Mouse (Mus musculus) adrenal gland, postnatal 10 days (tissue): ENCODE data around the gene Lrrc17. TPM values are rescaled to one million over a fixed set of nuclear protein-coding genes. Genes with fewer than 3 reads are reported as not detected.

Experiments
- DNase-seq: peaks from one replicate; pipeline ENCODE4 v3.0.0; 2021; ENCODE audit warnings: mixed read lengths
- long read RNA-seq, 2 experiments: library from polyadenylated mRNA; stranded (forward); transcript quantifications; one replicate each; pipeline ENCODE4 v2.0.0; 2021
- total RNA-seq, 2 experiments: library from RNA; stranded (reverse); gene quantifications; 2 replicates each; pipeline ENCODE4 v1.2.3; 2021

Gene Lrrc17
- total RNA-seq, result 10 to 100 TPM; 11.0 to 12.0 TPM
- long read RNA-seq, experiment 1, transcript Lrrc17-201 (4 exons, 2,154 nt), result major isoform, 5 of 7 reads
- long read RNA-seq, experiment 1, partial matches to known transcripts, result 2 of 7 reads
- long read RNA-seq, experiment 1, other reads (novel, unspliced or antisense), result 0 of 7 reads
- long read RNA-seq, experiment 2, partial matches to known transcripts, result 0 of 4 reads
- long read RNA-seq, experiment 2, other reads (novel, unspliced or antisense), result 1 of 4 reads

DNA sequence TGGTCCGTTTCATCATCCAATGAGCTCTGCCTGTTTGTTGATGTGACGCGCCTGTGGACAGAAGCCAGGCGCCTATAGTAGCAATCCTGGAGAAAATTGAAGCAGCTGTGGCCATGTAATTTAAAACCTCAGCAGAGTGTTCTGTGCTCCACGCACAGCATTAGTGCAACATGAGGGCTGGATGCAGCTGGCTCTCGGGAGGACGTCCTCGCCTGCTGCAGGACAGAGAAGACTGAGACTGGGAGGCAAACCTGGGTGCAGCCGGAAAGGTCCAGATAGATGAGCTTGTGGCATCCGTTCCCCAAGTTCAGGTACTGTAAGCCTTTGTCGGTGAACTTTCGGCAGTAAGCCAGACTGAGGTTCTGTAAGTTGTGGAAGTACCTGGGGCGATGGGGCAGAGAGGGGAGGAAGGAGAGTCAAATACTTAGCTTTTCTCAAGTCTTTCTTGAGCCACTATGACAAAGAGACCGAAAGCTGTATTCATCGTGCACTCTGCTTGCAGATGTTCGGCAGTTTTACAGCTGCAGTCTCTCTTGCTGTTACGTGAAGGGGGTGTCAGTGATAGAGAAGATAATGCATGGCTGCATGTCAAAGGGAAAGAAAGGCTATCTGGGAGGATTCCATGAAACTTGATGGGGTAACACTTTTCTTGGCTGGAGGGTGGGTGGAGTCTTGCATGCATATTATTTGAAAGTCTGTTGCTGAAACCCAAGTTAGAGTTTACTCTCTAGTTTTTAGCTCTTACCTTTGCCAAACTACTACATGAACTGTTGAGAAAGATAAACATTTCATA, at the start of gene Lrrc17:
Lrrc17 (plus strand) TSS at position 151 of the 793 bp plus-strand sequence.
- DNase-seq, result peak; percentile 12

DNA sequence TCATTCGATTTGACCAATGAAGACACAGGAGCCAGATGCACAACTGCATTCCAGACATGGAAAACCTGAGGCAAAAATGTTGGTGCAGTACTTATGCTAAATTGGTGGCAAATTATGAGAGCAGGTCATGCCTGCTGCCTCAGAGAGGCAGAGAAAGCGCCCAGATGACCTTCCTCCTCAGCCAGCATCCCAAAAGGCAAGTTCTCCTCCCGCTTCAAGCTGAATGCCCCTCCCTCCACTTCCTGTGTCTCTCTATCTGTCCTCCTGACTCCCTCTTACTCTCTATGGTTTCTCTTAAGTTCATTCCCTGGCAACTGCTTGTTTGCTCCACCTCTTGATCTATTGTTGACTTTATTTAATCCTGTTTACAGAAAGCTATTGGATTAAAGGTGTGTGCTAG, 48.6 kb upstream of the Lrrc17 start:
- no peak for DNase-seq

DNA sequence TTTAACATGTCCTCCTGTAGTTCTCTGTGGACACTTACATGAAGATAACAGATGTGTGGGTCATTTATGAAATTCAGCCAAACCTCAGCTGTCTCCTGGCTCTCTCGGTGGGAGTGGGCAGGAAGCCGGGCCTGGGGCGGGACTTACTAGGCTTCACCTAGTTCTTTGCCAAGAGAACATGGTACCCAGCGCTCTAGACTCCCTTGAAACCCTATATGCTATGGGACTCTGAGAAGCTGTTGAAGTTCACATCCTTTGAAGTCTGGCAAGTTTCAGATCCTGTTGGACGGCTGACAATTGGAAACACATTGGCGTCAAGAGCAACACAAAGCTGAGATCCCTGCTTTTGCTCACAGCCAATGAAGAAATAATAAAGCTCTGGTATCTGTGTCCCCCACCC, 47.0 kb upstream of the Lrrc17 start:
- DNase-seq, result no peak

DNA sequence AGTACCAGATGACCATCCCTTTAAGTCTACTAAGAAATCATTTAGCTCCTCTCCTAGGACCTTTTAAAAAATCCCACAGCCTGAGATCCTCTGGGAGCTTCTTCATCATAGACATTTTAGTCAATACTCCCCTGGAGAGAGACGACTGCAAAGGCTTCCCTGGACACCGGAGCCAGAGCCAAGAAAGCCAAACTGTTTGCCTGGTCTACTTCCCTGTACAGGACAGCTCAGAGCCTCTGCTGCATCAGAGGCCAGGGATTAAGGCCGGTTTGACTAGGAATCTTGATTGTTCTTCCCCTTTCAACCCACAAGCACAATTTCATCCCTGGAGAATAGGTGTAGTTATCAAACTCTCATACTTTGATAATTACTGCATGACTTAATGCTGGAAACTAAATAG, 46.5 kb upstream of the Lrrc17 start:
- DNase-seq, result no peak

DNA sequence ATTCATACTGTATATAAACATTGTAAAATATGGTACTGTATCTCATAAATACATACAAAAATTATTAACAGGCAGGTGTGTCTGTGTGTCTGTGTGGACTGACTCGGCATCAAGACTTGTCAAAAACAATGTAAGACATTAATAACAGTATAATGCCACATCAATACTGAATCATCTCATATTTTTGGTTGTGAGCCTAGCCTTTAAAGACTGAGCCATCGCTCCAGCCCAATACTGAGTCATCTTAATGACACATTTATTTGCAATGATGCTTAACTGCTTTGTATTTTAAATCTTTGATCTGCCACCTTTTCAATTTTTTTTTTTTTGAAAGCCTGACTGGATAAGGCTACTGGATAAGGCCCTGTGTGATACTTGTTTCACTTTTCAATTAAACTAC, 44.9 kb upstream of the Lrrc17 start:
- DNase-seq, result no peak

DNA sequence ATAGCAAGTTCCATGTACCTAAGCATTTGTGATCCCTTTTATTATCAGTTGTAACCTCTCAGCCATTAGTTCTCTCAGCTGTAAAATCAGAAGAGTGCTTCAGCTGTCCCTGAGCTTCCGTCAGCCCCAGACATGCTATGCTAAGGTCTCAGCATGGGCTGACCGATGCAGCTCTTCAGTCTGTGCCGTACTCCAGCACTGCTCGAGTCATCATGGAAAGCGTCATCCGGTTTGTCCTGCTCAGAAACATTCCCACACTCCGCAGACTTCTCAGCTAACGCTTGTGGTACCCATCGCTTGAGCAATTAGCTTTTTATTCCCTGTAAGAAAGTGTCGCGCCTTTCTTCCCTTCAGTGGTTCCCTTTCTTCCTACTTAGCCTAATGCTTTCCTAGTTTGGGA, 44.4 kb upstream of the Lrrc17 start:
- no peak for DNase-seq

DNA sequence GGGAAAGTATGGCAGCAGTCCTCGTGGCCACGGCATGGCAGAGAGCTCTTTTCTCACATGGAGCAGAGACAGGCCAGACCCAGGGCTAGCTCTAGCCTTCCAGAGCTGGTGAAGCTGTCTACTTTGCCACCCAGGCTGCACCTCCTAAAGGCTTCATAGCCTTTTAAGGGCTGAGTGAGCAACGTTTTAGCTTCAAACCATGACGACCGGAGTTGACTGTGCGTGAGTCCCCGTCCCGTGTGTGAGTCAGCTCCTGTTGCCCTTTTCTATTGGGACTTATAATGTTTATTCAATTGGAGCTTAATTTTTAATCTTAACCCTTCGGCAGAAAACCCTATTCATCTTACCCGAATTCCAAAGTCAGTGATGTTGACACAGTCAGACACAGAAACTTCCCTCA, 43.2 kb upstream of the Lrrc17 start:
- DNase-seq, result no peak

DNA sequence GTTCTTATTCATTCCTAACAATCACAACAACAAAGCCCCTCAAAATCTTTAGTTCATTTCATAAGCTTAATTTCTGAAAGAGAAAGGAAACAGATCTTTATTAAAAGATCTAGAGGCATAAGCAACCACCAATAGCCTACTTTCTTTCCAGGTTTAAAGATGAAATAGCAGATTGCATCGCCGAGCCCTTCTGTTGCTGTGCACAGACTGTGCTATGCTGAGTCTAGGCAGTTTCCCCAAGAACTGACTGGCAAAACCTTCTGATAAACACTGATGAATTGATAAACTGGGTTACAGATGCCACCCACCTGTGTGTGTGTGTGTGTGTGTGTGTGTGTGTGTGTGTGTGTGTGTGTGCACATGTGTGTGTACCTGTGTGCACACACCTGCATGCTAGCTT, 42.4 kb upstream of the Lrrc17 start:
- DNase-seq, result no peak

DNA sequence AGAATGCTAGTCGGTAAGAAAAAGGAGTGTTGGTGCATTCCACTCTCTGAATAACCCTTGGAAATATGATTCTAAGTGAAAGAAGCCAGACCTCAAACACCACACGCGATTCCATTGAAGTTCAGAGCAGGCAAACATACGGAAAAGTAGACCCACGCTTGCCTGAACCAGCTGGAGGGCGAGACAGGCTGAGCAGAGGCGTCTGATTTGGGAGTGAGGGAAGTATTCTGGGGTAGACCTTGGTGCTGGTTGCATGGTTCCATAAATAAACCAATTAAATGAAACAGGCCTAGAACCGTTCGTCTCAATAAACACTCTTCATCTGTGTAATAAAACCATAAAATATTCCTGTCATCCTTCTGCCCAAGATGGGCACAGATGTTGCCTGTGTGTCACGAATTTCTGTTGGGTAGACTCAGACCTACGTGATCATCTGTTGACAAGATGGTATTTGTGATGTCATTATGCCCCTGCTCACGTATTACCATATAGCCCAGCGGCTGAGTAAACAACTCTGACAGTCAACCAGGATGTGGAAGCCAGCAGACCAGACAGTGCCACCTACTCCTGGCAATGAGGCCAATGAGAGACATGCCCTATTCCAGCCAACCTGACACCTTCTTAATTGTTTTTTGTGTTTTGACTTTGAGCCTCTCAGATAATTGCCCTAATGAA, 40.3 kb upstream of the Lrrc17 start:
- DNase-seq, result no peak

DNA sequence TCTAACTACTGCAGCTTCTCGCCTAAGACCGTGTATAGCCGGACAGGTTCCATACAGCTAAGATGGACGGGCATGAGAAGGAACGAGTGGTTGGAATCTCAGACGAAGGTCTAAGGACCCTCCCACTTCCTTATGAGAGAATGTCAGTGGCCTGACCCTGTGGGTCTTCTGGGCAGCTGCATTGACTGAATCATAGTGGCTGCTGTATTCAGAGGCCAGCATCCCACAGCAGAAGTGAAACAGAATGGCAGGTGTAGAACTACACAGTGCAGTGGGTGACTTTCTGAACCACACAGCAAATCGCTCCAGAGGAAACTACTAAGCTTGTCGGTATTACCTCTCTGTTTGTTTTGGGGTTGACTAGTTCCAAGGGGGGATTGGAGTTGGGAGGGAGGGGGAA, 38.2 kb upstream of the Lrrc17 start:
- DNase-seq, result no peak

DNA sequence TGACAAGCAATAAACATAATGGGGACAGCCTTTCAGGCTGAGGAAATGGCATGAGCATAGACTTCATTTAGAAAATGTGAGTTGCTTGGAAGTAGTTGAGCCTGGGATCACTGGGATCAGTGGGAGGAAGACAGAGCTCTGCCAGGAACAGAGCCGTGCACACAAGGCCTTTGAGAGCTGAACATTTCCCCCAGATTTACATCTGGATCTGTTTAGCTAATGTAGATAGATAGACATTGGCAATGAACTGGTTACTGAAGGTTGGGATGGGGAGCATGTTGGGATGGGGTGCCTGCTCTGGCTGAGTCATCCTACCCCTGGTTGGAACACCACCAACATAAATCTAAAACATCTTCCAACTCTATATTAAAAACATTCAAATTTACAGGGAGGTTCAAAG, 36.5 kb upstream of the Lrrc17 start:
- DNase-seq, result no peak

DNA sequence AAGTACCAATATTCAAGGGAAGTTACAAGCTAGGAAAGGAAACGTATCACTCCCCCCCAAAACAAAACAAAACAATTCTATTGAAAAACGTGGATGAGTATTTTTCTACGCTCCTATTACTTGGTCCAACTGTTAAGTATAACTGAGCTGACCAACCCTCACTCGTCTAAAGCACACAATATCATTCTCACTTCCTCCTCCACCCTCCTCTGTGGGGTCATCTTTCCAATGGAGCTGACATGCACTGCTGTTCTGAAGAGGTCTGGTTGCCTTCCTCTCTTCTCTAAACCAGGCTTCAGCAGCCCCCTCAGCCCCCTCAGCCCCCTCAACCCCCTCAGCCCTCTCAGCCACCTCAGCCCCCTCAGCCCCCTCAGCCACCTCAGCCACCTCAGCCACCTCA, 33.6 kb upstream of the Lrrc17 start:
- no peak for DNase-seq

DNA sequence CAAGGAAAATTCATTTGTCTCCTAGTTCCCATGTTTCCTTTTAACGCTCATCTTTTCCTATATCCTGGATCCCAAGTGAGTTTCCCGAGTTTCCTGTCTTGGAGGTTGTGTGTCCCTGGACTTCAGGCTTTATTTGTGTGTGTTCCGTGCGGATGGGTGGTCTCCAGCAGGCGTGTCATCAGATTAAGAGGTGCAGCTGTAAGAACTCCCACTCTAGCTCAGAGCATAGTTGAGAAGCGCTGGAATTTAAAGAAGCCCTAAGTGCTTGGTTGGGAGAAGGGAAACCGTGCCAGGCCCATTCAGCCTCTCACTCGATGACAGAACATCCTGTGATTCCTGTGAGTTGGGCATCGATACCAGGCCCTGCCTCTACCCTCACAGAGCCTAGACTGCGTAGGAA, 30.0 kb upstream of the Lrrc17 start:
- no peak for DNase-seq

DNA sequence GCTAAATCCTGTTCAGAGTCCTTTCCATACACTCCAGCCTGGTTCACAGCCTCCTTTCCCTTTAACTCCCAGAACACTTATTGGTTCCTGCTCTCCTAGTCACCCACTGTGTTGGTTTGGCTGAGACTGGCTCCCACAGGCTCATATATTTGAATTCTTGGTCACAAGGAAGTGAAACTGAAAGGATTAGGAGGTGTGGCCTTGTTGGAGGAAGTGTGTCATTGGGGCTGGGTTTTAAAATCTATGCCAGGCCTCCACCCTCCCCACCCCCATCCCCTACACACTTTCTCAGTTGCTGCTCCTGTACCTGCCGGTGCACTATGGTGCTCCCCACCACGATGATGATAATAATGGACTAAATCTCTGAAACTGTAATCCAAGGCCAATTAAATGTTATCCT, 25.8 kb upstream of the Lrrc17 start:
- DNase-seq, result no peak

DNA sequence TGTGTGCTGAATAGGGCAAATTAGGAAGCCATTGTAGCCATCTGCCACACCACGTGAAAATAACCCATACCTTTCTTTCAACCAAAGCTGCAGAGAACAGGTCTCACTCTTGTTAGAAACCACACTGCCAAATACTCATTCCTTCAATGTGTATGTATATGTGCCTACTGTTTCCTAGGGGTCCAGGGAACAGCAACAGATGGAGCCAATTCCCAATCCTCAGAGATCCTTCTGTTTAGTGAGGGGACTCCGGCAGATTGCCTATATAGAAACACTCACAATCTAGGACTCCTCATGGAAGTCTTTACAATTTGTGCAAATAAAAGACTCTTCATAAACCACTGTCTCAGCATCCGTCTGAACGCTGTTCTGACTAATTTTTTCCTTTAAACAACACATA, 25.2 kb upstream of the Lrrc17 start:
- no peak for DNase-seq

DNA sequence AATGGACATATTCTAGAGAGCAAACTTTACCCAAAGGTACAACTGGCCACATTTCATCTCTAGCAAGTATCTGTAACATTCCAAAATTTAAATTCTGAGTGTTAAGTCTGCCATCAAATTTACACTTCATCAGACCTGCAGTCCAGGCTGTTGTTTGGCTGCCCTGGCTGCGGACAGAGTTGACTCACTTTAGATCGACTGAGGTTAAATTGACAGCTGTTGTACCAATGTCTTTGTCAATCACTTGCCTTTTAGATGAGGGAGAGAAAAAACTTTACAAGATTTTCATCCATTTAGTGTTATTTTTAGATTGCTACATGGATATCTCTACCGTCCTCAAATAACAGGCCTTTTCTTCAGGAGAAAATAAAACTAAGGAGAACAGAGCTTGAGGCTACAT, 24.2 kb upstream of the Lrrc17 start:
- DNase-seq, result no peak

DNA sequence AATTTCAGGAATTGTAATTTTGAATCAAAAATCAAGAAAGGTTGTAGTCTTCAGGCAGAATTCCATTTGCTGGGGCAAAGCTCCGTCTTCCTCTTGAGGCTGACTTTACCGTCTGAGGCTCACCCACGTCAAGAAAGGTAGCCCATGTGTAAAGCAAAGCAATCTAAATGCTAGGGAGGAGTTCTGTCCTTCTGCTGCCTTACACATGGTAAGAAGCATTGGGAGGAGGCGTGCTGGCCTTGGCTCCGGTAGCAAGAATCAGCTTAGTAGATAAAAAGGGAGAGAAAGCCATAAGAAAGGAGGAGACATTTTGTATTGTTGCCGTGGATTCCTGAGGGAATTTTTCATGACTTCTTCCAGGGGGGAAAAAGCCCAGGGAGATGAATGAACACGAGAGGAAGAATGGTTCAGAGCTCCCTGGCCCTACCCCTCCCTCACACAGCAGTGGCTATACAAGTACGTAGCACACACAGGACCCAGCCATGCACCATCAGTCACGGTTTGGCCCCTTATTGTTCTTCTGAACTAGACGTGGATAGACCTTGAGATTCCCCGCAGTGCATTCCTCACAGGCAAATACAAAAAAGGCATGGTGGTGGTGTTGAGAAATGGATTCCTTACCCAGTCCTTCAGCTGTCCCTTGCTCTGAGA, 16.4 kb upstream of the Lrrc17 start:
- no peak for DNase-seq

DNA sequence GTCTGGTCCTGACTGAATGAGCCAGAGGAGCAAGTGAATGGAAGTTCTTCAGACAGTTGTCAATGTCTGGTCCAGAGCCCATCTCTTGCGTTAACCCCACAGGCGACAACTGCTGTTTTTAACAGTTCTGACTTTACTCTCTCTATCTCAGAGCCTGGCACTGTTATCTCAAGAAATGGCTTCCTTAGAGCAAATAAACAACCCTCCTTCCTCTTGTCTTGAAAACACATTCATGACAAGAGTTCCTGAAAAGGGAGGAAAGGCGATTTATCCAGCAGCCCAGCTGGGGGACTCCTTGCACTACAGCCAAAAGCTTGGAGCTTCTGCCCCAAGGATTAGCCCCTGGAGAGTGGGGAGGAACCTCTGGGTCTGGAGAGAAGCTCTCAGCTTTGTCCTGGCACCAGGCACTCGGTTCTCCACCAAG, 15.9 kb upstream of the Lrrc17 start:
- no peak for DNase-seq

DNA sequence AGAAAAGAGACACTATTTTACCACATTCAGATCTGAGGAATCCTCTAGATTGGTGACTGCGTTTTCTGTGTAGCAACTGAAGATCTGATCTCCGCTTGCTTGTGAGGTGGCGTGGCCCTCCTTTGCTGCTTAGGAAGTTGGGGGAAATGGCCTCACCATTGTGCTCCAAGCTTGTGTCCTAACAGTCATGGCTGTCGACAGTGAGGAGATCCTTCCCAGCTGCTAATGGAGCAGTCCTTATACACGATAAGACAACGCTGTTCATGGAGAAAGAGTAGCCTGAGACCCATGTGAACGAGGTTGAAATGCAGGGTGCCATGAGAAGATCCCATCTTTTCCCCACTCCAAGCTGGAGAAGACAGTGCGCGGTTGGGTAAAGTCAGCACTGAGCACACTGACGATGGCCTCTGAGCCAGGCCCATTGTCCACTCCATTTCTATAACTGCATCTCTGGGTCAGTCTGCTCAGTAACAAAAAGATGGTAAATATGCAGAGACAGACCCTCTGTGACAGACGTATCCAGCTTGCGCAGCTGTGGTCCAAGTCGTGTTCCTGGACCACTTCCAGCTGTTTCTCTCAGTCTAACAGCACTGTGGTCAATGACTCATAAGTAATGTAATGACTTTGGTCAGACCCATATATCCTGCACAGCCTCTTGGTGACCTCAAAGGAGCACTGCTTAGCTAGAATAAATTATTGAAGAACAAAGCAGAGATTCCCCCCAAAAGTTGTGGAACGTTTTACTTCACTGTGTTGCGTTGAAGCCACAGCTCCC, 15.1 kb upstream of the Lrrc17 start:
- no peak for DNase-seq

DNA sequence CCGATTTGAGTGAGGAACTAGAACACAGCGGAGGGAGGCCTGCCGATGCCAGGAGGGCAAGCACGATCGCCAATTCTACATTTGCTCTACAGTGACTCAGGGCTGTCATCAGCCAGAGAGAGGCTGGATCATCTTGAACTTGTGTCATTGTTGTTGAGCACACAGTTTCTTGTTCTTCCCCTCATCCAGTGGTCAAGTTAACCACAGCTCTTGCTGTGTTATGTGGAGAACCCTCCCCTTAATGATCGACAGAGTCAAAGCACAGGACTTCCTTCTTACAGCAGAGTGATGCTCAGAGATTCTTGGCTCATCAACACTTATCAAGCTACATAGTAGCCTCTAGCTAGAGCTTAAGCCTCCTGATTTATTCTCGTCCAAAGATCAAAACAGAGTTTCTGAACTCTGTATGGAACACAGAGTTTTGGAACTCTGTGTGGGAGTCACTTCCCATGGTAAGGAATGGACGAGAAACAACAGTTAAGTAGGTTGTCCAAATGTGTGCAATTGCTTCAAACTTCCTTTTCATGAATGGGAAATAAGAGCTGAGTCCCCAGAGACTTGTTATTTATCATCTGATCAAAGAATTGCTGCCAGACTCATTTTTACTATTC, 14.1 kb upstream of the Lrrc17 start:
- no peak for DNase-seq

DNA sequence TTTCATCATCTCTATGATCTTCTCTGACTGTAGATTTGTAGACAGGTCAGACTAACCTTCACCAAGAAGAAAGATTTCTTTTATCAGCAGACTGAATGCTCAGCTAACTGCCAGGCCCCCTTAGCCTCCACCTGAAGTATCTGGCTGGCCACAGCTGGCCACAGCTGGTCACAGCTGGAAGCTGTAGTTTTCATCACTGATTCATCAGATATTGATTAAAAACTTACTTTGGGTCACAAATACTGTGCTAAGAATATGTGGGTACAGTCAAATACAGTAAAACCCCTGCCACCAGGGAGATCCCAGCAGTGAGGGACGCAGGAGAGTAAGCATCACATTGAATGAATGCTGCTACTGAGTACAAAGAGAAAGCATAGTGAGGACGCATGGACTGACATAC, 11.2 kb upstream of the Lrrc17 start:
- DNase-seq, result no peak

DNA sequence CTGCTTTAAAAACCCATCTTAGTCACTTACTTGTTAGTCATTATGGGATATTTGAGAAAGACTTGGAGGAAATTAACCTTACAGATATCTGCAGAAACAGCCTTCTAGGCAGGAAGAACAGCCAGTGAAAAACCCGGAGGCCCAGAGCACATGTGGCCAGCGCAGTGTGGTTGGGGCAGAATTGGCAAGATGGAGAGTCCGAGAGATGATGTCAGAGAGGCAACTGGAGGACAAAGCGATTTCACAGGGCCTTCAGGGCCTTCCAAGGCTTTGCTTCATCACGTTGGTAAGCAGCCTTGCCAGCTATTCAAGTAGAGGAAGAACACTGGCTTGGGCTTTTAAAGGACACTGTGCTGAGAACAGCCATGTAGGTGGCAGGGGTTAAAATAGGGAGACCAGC, 10.4 kb upstream of the Lrrc17 start:
- DNase-seq, result peak; percentile 45
